Mouse (Mus musculus): ENCODE measurements at regions not wholly inside any gene's neighbourhood (a gene's known extent, or its start where the extent isn't known, plus 50 kb on each side); places are given as distances from the start of the nearest gene placed in this dataset.

DNA sequence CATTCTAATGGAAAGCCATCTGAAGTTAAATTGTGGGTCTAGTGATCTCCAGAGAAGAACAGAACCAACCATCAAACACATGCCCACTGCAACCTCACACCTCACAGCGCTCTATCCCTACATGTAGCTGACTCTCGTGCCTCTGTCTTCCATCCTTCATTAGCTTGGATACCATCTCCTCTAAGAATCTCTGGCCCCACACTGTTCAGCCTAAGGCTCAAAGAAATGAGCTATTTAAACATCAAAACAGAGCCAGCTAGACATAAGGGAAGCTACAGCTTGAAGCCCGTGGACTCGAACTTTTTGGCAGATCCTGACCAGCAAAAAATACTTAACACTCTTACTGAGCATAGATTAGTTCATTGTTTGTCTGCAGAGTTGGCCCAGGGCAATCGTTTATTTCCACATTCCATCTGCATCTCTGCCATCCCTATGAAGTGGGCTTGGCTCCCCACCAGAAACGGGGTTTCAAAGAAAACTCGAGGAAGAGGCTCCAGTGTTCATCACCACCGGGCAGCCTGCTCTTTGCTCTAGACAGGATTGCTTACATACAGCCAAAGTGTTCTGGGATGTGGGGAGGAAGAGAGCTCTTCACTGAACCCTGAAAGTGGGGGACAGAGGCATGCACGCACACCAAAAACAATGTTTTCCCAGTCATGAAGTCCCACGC, 92.4 kb upstream of the Rab3gap2 start:
- TF ChIP-seq POLR2A (IDR thresholded peaks at IDR 0.05; ENCODE audit: extremely low read depth, insufficient read depth, low read length): no peak
- no peak for TF ChIP-seq CTCF (IDR thresholded peaks at IDR 0.05; ENCODE audit: low read depth, low read length)
- H3K36me3 ChIP-seq (ENCODE audit: control insufficient read depth, insufficient read depth, low read length): no peaks in the 10 kb centered on the region
- no peaks in the 10 kb centered on the region for H3K27me3 ChIP-seq (ENCODE audit: control insufficient read depth, insufficient read depth, low read length)

DNA sequence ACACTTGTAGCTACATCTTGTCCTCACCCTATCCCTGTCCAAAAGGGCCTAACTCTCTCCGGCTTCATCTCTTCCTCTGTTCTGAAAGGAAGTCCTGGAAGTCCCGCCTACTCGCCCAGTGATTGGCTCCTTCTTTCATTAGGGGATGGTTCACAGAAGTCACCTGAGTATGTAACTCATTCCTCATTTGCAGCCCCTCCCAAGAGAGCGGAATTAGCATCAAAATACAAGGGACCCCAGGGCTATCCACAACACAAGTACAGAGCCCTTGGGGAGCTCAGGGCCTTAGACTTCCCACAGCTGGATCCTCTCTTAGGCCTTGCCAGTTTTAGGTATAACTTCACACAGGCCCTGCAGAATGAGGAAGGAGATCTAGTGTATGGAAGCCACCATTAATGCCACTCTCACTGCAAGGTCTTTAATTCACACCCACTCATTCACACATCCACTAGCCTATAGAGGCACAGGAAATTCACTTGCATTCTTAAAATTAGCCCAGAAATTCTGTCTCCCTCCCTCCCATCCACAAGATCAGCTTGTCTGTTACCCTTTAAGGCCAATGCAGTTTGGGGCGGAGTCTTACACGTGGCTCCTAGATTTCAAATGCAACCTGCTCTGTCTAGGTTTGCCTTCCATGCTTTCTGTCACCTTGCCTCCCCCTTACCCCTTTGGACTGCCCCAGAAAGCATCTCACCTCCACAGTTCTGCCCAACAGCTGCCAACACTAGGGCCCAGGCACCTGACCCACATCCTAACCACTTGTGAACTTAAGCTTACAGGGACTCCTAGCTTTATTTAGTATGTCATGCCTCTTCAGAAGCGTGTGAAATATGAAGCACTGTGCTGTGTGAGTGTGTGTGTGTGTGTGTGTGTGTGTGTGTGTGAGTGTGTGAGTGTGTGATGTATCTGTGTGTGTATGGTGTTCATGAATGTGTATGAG, 98.7 kb upstream of the Rab3gap2 start:
- Histone ChIP-seq H3K4me1 (ENCODE audit: control insufficient read depth, insufficient read depth, low read length) (no peaks in the 10 kb centered on the region), H3K36me3 (ENCODE audit: control insufficient read depth, insufficient read depth, low read length) (no peaks in the 10 kb centered on the region), H3K79me2 (ENCODE audit: control insufficient read depth, insufficient read depth, low read length) (no peaks in the 10 kb centered on the region), H3K27me3 (ENCODE audit: control insufficient read depth, insufficient read depth, low read length) (no peaks in the 10 kb centered on the region), H3K9ac (ENCODE audit: low read depth, low read length) (no peak overlapping the region), H3K27ac (replicated peaks; ENCODE audit: insufficient read depth, low read depth, low read length) (no peak overlapping the region), H3K4me3 (ENCODE audit: insufficient read depth, low read depth, low read length) (no peak overlapping the region)
- WGBS: 78% methylated on average over 7 of the region's 7 CpGs
- no peak for TF ChIP-seq CTCF (IDR thresholded peaks at IDR 0.05; ENCODE audit: low read depth, low read length)
- TF ChIP-seq POLR2A (IDR thresholded peaks at IDR 0.05; ENCODE audit: extremely low read depth, insufficient read depth, low read length): no peak
- DNase-seq (ENCODE audit: extremely low read depth, low read depth, low spot score): no peak

More for the DNA sequence above, 92.4 kb upstream of the Rab3gap2 start:
- Histone ChIP-seq H3K79me2 (ENCODE audit: control insufficient read depth, insufficient read depth, low read length) (no peaks in the 10 kb centered on the region), H3K4me1 (ENCODE audit: control insufficient read depth, insufficient read depth, low read length) (no peaks in the 10 kb centered on the region), H3K9ac (ENCODE audit: low read depth, low read length) (no peak overlapping the region), H3K4me3 (ENCODE audit: insufficient read depth, low read depth, low read length) (no peak overlapping the region), H3K27ac (replicated peaks; ENCODE audit: insufficient read depth, low read depth, low read length) (no peak overlapping the region)
- no peak for DNase-seq (ENCODE audit: extremely low read depth, low read depth, low spot score)
- 72% methylated on average over 10 of the region's 10 CpGs for WGBS

GRCm38 (mm10) chr1:185103803-185104202, 100.1 kb upstream of the Rab3gap2 start:
- no peak for TF ChIP-seq CTCF (IDR thresholded peaks at IDR 0.05; ENCODE audit: low read depth, low read length)
- no peak for TF ChIP-seq POLR2A (IDR thresholded peaks at IDR 0.05; ENCODE audit: extremely low read depth, insufficient read depth, low read length)
- DNase-seq (ENCODE audit: extremely low read depth, low read depth, low spot score): peak; percentile 51
- Histone ChIP-seq H3K79me2 (ENCODE audit: control insufficient read depth, insufficient read depth, low read length) (no peaks in the 10 kb centered on the region), H3K27ac (replicated peaks; ENCODE audit: insufficient read depth, low read depth, low read length) (no peak overlapping the region), H3K4me1 (ENCODE audit: control insufficient read depth, insufficient read depth, low read length) (no peaks in the 10 kb centered on the region), H3K36me3 (ENCODE audit: control insufficient read depth, insufficient read depth, low read length) (no peaks in the 10 kb centered on the region), H3K4me3 (ENCODE audit: insufficient read depth, low read depth, low read length) (no peak overlapping the region), H3K27me3 (ENCODE audit: control insufficient read depth, insufficient read depth, low read length) (no peaks in the 10 kb centered on the region), H3K9ac (ENCODE audit: low read depth, low read length) (no peak overlapping the region)
- 18% methylated on average over 4 of the region's 4 CpGs for WGBS

DNA sequence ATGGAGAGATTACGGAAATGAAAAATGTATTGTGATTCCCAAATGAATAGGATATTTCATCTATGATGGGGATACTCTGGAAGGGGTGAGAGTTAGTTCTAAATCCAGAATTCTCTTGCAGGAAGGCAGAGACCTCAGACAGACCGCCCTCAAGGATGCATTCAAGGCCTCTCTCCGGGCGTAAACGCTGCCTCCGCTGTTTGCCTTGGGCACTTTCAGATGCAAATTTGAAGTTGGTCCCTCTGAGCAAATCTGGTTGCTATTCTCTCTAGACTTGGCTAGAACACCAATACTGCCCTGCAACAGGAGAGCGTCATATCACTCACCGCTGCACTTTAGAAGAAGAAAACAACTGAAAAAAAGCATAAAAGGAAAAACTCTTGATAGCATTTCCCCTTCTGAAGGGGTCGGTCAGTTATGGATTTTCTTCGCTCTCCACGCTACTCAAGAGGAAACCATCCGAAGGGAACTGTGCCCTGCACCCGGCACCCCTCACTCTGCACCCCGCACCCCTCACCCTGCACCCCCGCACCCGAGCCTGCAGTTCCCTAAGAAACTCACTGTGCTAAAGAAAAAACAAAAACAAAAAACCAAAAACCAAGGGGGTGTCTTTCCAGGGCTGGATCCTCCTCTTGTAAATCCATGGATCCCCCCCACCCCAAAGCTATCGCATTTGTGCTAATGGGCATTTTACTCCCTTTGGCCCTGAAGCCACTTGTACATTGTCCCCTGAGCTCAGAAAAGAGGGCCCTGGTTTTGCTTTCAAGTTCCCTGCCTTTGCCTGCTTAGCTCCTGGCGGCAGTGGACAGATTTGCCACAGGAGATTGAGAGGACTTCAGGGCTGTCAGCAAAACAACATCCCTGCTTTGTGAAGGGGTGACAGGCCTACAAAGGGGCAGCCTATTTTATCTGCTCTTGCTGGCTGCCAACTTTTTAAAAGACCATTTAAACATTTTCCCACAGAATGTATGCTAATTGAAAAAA, 99.9 kb upstream of the Mark1 start:
- TF ChIP-seq POLR2A (IDR thresholded peaks at IDR 0.05; ENCODE audit: extremely low read depth, insufficient read depth, low read length): no peak
- no peak for TF ChIP-seq CTCF (IDR thresholded peaks at IDR 0.05; ENCODE audit: low read depth, low read length)
- no peak for DNase-seq (ENCODE audit: extremely low read depth, low read depth, low spot score)
- Histone ChIP-seq H3K4me3 (ENCODE audit: insufficient read depth, low read depth, low read length) (no peak overlapping the region), H3K27me3 (ENCODE audit: control insufficient read depth, insufficient read depth, low read length) (0 out of 2 replicates have a peak, but pooled peaks cover 6% of the 10 kb centered on the region), H3K79me2 (ENCODE audit: control insufficient read depth, insufficient read depth, low read length) (no peaks in the 10 kb centered on the region), H3K27ac (replicated peaks; ENCODE audit: insufficient read depth, low read depth, low read length) (no peak overlapping the region), H3K4me1 (ENCODE audit: control insufficient read depth, insufficient read depth, low read length) (no peaks in the 10 kb centered on the region), H3K36me3 (ENCODE audit: control insufficient read depth, insufficient read depth, low read length) (no peaks in the 10 kb centered on the region), H3K9ac (ENCODE audit: low read depth, low read length) (no peak overlapping the region)
- WGBS: 60% methylated on average over 18 of the region's 18 CpGs

- Histone ChIP-seq H3K4me1 (ENCODE audit: control insufficient read depth, insufficient read depth, low read length) (no peaks in the 10 kb centered on the region), H3K36me3 (ENCODE audit: control insufficient read depth, insufficient read depth, low read length) (no peaks in the 10 kb centered on the region), H3K27me3 (ENCODE audit: control insufficient read depth, insufficient read depth, low read length) (0 out of 2 replicates have a peak, but pooled peaks cover 6% of the 10 kb centered on the region), H3K27ac (replicated peaks; ENCODE audit: insufficient read depth, low read depth, low read length) (no peak overlapping the region), H3K9ac (ENCODE audit: low read depth, low read length) (no peak overlapping the region), H3K4me3 (ENCODE audit: insufficient read depth, low read depth, low read length) (no peak overlapping the region), H3K79me2 (ENCODE audit: control insufficient read depth, insufficient read depth, low read length) (no peaks in the 10 kb centered on the region)
- TF ChIP-seq POLR2A (IDR thresholded peaks at IDR 0.05; ENCODE audit: extremely low read depth, insufficient read depth, low read length): no peak
- TF ChIP-seq CTCF (IDR thresholded peaks at IDR 0.05; ENCODE audit: low read depth, low read length): no peak
- DNase-seq (ENCODE audit: extremely low read depth, low read depth, low spot score): no peak
- 42% methylated on average over 17 of the region's 17 CpGs for WGBS
Measured at GRCm38 (mm10) chr1:185098195-185098974, 99.0 kb upstream of the Mark1 start.
